Mouse (Mus musculus) heart, embryonic 10.5 days (tissue): Measurements from ENCODE around the gene Zfp180. TPM values are rescaled to one million over a fixed set of nuclear protein-coding genes. Genes with fewer than 3 reads are reported as not detected.
"Not testable (repeated sequence)": the region's sequence is repeated elsewhere in the genome, so short reads cannot be mapped to it uniquely, and the experiment has no call there.

Experiments
- DNase-seq: peaks from one replicate; pipeline ENCODE4 v3.0.0-alpha.2; 2017; ENCODE audit warnings: low spot score
- H3K27ac ChIP-seq: fragments of 300-500 bp; sonication (generic); 2 replicates; pipeline ENCODE4 v1.5.1; 2016; ENCODE audit warnings: mild to moderate bottlenecking
- H3K27me3 ChIP-seq: fragments of 300-500 bp; sonication (generic); 2 replicates; pipeline ENCODE4 v1.6.1; 2016; ENCODE audit warnings: mild to moderate bottlenecking; ENCODE audit not compliant: poor library complexity, insufficient read depth, severe bottlenecking
- H3K36me3 ChIP-seq: fragments of 300-500 bp; sonication (generic); 2 replicates; pipeline ENCODE4 v1.6.1; 2016; ENCODE audit warnings: mild to moderate bottlenecking, moderate library complexity
- H3K4me1 ChIP-seq: fragments of 300-500 bp; sonication (generic); 2 replicates; pipeline ENCODE4 v1.6.1; 2016; ENCODE audit warnings: mild to moderate bottlenecking
- H3K4me3 ChIP-seq: fragments of 300-500 bp; sonication (generic); 2 replicates; pipeline ENCODE4 v1.5.1; 2016; ENCODE audit warnings: mild to moderate bottlenecking, moderate library complexity
- H3K9me3 ChIP-seq: fragments of 300-500 bp; sonication (generic); 2 replicates; pipeline ENCODE4 v1.6.1; 2016; ENCODE audit warnings: mild to moderate bottlenecking, moderate library complexity
- WGBS: fragments of 180-500 bp; shearing (Covaris S2); methylation state at CpG from one replicate; pipeline ENCODE4 v1.1.7; 2016; 5-methylcytosine and 5-hydroxymethylcytosine counted together
- polyA plus RNA-seq: library from polyadenylated mRNA; unstranded; fragments of >200 nt; fragmentation: Nextera tagmentation; extraction: Ambion mirVana; gene quantifications from 2 replicates; pipeline ENCODE4 v1.2.1, GENCODE M21; 2016

Gene Zfp180
- 19.3 and 19.8 TPM in 2 replicates for polyA plus RNA-seq

- H3K27ac ChIP-seq: peak within 1 kb of the TSS; percentile 81
- H3K4me1 ChIP-seq: peaks cover 11% of the 10 kb centered on the region
- peak; percentile 98 for DNase-seq
- peaks cover 18% of the 10 kb centered on the region for H3K36me3 ChIP-seq
- H3K27me3 ChIP-seq: no peaks in the 10 kb centered on the region
- 21% methylated on average over 44 of the region's 44 CpGs for WGBS
- peaks cover 4% of the 10 kb centered on the region; the same call in 1 of the 2 replicates for H3K9me3 ChIP-seq
- H3K4me3 ChIP-seq: peak within 1 kb of the TSS; percentile 65
Observed at GRCm38 (mm10) chr7:24081634-24082431, at the start of gene Zfp180. TSS of gene Zfp180 (plus strand) at chr7:24081924.

GRCm38 (mm10) chr7:24052660-24053304, 28.9 kb upstream of the Zfp180 start, which contains the start of gene Vmn1r183:
TSS of gene Vmn1r183 (plus strand) at chr7:24053254.
- no peak for DNase-seq
- Histone ChIP-seq H3K27ac (no peak within 1 kb of the TSS), H3K9me3 (no peaks in the 10 kb centered on the region), H3K4me3 (no peak within 1 kb of the TSS), H3K4me1 (no peaks in the 10 kb centered on the region), H3K27me3 (no peaks in the 10 kb centered on the region), H3K36me3 (no peaks in the 10 kb centered on the region)
- 73% methylated on average over 4 of the region's 4 CpGs for WGBS

GRCm38 (mm10) chr7:24074424-24074823, 7.3 kb upstream of the Zfp180 start:
- not testable (repeated sequence) for H3K27ac ChIP-seq, H3K9me3 ChIP-seq, H3K27me3 ChIP-seq, H3K36me3 ChIP-seq, H3K4me3 ChIP-seq, H3K4me1 ChIP-seq, DNase-seq
- 33% methylated on average over 1 of the region's 1 CpGs for WGBS

GRCm38 (mm10) chr7:24082457-24083235, 922 bp downstream of the Zfp180 start:
- 53% methylated on average over 15 of the region's 15 CpGs for WGBS
- peak overlapping the region; percentile 81 for H3K27ac ChIP-seq
- peaks cover 27% of the 10 kb centered on the region for H3K36me3 ChIP-seq

GRCm38 (mm10) chr7:24086871-24087270, 5.1 kb downstream of the Zfp180 start:
- 91% methylated on average over 4 of the region's 4 CpGs for WGBS
- Histone ChIP-seq H3K36me3 (peaks cover 41% of the 10 kb centered on the region), H3K4me3 (no peak overlapping the region), H3K9me3 (peaks cover 2% of the 10 kb centered on the region; the same call in 1 of the 2 replicates), H3K27ac (no peak overlapping the region), H3K27me3 (no peaks in the 10 kb centered on the region), H3K4me1 (peaks cover 11% of the 10 kb centered on the region)
- no peak for DNase-seq

More at GRCm38 (mm10) chr7:24082457-24083235, 922 bp downstream of the Zfp180 start:
- Histone ChIP-seq H3K4me1 (peaks cover 11% of the 10 kb centered on the region), H3K27me3 (no peaks in the 10 kb centered on the region), H3K4me3 (peak overlapping the region; percentile 65), H3K9me3 (peaks cover 4% of the 10 kb centered on the region; the same call in 1 of the 2 replicates)
- DNase-seq: no peak

- H3K36me3 ChIP-seq: peaks cover 44% of the 10 kb centered on the region
- no peak for DNase-seq
- no peaks in the 10 kb centered on the region for H3K27me3 ChIP-seq
- H3K4me1 ChIP-seq: peaks cover 9% of the 10 kb centered on the region
- no peak overlapping the region for H3K27ac ChIP-seq
- no peaks in the 10 kb centered on the region; the same call in 1 of the 2 replicates for H3K9me3 ChIP-seq
- WGBS: 96% methylated on average over 12 of the region's 12 CpGs
- no peak overlapping the region for H3K4me3 ChIP-seq
Observed at GRCm38 (mm10) chr7:24087485-24088125, 5.9 kb downstream of the Zfp180 start.

GRCm38 (mm10) chr7:24104403-24104802, 22.7 kb downstream of the Zfp180 start:
- Histone ChIP-seq H3K27me3 (no peaks in the 10 kb centered on the region), H3K36me3 (peaks cover 100% of the 10 kb centered on the region), H3K4me1 (no peaks in the 10 kb centered on the region), H3K27ac (no peak overlapping the region), H3K9me3 (peaks cover 88% of the 10 kb centered on the region), H3K4me3 (no peak overlapping the region)
- 93% methylated on average over 9 of the region's 9 CpGs for WGBS
- peak; percentile 70 for DNase-seq

- Histone ChIP-seq H3K9me3 (peaks cover 80% of the 10 kb centered on the region), H3K36me3 (peaks cover 96% of the 10 kb centered on the region), H3K4me3 (no peak overlapping the region), H3K27ac (no peak overlapping the region), H3K4me1 (no peaks in the 10 kb centered on the region), H3K27me3 (no peaks in the 10 kb centered on the region)
- WGBS: 93% methylated on average over 18 of the region's 18 CpGs
- DNase-seq: peak; percentile 73
Observed at GRCm38 (mm10) chr7:24105144-24105703, 23.5 kb downstream of the Zfp180 start.

- 92% methylated on average over 7 of the region's 7 CpGs for WGBS
- Histone ChIP-seq H3K4me3 (no peak overlapping the region), H3K27ac (no peak overlapping the region)
Observed at GRCm38 (mm10) chr7:24110839-24111238, 29.1 kb downstream of the Zfp180 start.

GRCm38 (mm10) chr7:24111772-24112155, 30.0 kb downstream of the Zfp180 start:
- no peak for DNase-seq
- WGBS: 4% methylated on average over 9 of the region's 9 CpGs

More at GRCm38 (mm10) chr7:24110839-24111238, 29.1 kb downstream of the Zfp180 start:
- Histone ChIP-seq H3K27me3 (no peaks in the 10 kb centered on the region), H3K36me3 (peaks cover 40% of the 10 kb centered on the region), H3K4me1 (peaks cover 8% of the 10 kb centered on the region), H3K9me3 (peaks cover 29% of the 10 kb centered on the region)
- DNase-seq: no peak

GRCm38 (mm10) chr7:24112156-24112856, 30.6 kb downstream of the Zfp180 start, which contains the start of gene Zfp112:
TSS of gene Zfp112 (plus strand) at chr7:24112314.
- peaks cover 25% of the 10 kb centered on the region for H3K36me3 ChIP-seq
- peaks cover 14% of the 10 kb centered on the region for H3K9me3 ChIP-seq
- H3K27me3 ChIP-seq: no peaks in the 10 kb centered on the region
- peak within 1 kb of the TSS; percentile 74 for H3K4me3 ChIP-seq
- peak within 1 kb of the TSS; percentile 88 for H3K27ac ChIP-seq
- peaks cover 8% of the 10 kb centered on the region for H3K4me1 ChIP-seq
- DNase-seq: peak; percentile 95
- 3% methylated on average over 23 of the region's 23 CpGs for whole genome bisulfite sequencing

More at GRCm38 (mm10) chr7:24111772-24112155, 30.0 kb downstream of the Zfp180 start:
- Histone ChIP-seq H3K4me3 (peak overlapping the region; percentile 74), H3K27me3 (no peaks in the 10 kb centered on the region), H3K4me1 (peaks cover 8% of the 10 kb centered on the region), H3K9me3 (peaks cover 20% of the 10 kb centered on the region), H3K36me3 (peaks cover 30% of the 10 kb centered on the region), H3K27ac (peak overlapping the region; percentile 88)
